Mouse (Mus musculus) lung, postnatal 25 days (tissue): ENCODE results near the gene Tnrc6c.

Experiments used
- DNase-seq: peaks from one replicate; pipeline ENCODE4 v3.0.0; 2022; ENCODE audit warnings: low spot score

Tnrc6c gene

GRCm38 (mm10) chr11:117676649-117677048 lies 22.6 kb downstream of the Tnrc6c start:
- no peak for DNase-seq

GRCm38 (mm10) chr11:117677111-117677510 lies 23.0 kb downstream of the Tnrc6c start:
- no peak for DNase-seq

- no peak for DNase-seq
Measured at GRCm38 (mm10) chr11:117677594-117677993, 23.5 kb downstream of the Tnrc6c start.

- DNase-seq = no peak
Measured at GRCm38 (mm10) chr11:117678155-117678554, 24.1 kb downstream of the Tnrc6c start.

- no peak for DNase-seq
Measured at GRCm38 (mm10) chr11:117678740-117679139, 24.7 kb downstream of the Tnrc6c start.

GRCm38 (mm10) chr11:117684640-117685039 lies 30.6 kb downstream of the Tnrc6c start:
- no peak for DNase-seq

- DNase-seq = no peak
Measured at GRCm38 (mm10) chr11:117685461-117685860, 31.4 kb downstream of the Tnrc6c start.

- DNase-seq = peak; percentile 44
Measured at GRCm38 (mm10) chr11:117686021-117686420, 31.9 kb downstream of the Tnrc6c start.

- no peak for DNase-seq
Measured at GRCm38 (mm10) chr11:117688603-117689002, 34.5 kb downstream of the Tnrc6c start.

GRCm38 (mm10) chr11:117691311-117691710 lies 37.2 kb downstream of the Tnrc6c start:
- no peak for DNase-seq

- DNase-seq = no peak
Measured at GRCm38 (mm10) chr11:117694050-117694449, 40.0 kb downstream of the Tnrc6c start.

GRCm38 (mm10) chr11:117696585-117696984 lies 42.5 kb downstream of the Tnrc6c start:
- no peak for DNase-seq

GRCm38 (mm10) chr11:117700871-117701270 lies 46.8 kb downstream of the Tnrc6c start:
- no peak for DNase-seq

- DNase-seq = no peak
Measured at GRCm38 (mm10) chr11:117706267-117706666, 52.2 kb downstream of the Tnrc6c start.

GRCm38 (mm10) chr11:117707238-117707637 lies 53.1 kb downstream of the Tnrc6c start:
- DNase-seq = no peak

GRCm38 (mm10) chr11:117709308-117709707 lies 55.2 kb downstream of the Tnrc6c start:
- peak; percentile 56 for DNase-seq

GRCm38 (mm10) chr11:117710815-117711294 lies 56.8 kb downstream of the Tnrc6c start:
- peak; percentile 49 for DNase-seq

- DNase-seq = no peak
Measured at GRCm38 (mm10) chr11:117712065-117712464, 58.0 kb downstream of the Tnrc6c start.

GRCm38 (mm10) chr11:117713375-117713774 lies 59.3 kb downstream of the Tnrc6c start:
- no peak for DNase-seq

GRCm38 (mm10) chr11:117718838-117719237 lies 64.7 kb downstream of the Tnrc6c start:
- DNase-seq = no peak

- no peak for DNase-seq
Measured at GRCm38 (mm10) chr11:117724604-117725301, 70.7 kb downstream of the Tnrc6c start.

GRCm38 (mm10) chr11:117727031-117727430 lies 72.9 kb downstream of the Tnrc6c start:
- DNase-seq = no peak

- DNase-seq = no peak
Measured at GRCm38 (mm10) chr11:117728245-117728644, 74.2 kb downstream of the Tnrc6c start.

- DNase-seq = peak; percentile 24
Measured at GRCm38 (mm10) chr11:117728841-117729240, 74.8 kb downstream of the Tnrc6c start.
